Mouse (Mus musculus) hindbrain, embryonic 13.5 days (tissue): ENCODE measurements around the gene Tmem121b. TPM values are rescaled to one million over a fixed set of nuclear protein-coding genes. Genes with fewer than 3 reads are reported as not detected.

ENCODE experiments used
- ATAC-seq: fragments of 200-750 bp; cut with Nextera tagmentation; 2 replicates; pipeline ENCODE4 v1.8.0; 2017; ENCODE audit warnings: moderate TSS enrichment; ENCODE audit not compliant: low FRiP score
- H3K27ac ChIP-seq: fragments of 300-500 bp; sonication (generic); 2 replicates; pipeline ENCODE4 v1.5.1; 2015; ENCODE audit warnings: inconsistent platforms, mild to moderate bottlenecking, moderate library complexity
- H3K27me3 ChIP-seq: fragments of 300-500 bp; sonication (generic); 2 replicates; pipeline ENCODE4 v1.6.1; 2015; ENCODE audit warnings: mild to moderate bottlenecking, inconsistent platforms
- H3K36me3 ChIP-seq: fragments of 300-500 bp; sonication (generic); 2 replicates; pipeline ENCODE4 v1.6.1; 2015; ENCODE audit warnings: mild to moderate bottlenecking, inconsistent platforms
- H3K4me1 ChIP-seq: fragments of 300-500 bp; sonication (generic); replicated peaks from 2 replicates; pipeline ENCODE4 v1.6.1; 2015; ENCODE audit warnings: inconsistent platforms
- H3K4me2 ChIP-seq: fragments of 300-500 bp; sonication (generic); 2 replicates; pipeline ENCODE4 v1.6.1; 2015; ENCODE audit warnings: inconsistent platforms, mild to moderate bottlenecking, moderate library complexity
- H3K4me3 ChIP-seq: fragments of 300-500 bp; sonication (generic); 2 replicates; pipeline ENCODE4 v1.5.1; 2015; ENCODE audit warnings: mild to moderate bottlenecking, inconsistent platforms
- H3K9ac ChIP-seq: fragments of 300-500 bp; sonication (generic); 2 replicates; pipeline ENCODE4 v1.6.1; 2015; ENCODE audit warnings: mild to moderate bottlenecking, inconsistent platforms
- H3K9me3 ChIP-seq: fragments of 300-500 bp; sonication (generic); 2 replicates; pipeline ENCODE4 v1.6.1; 2016; ENCODE audit warnings: inconsistent platforms
- WGBS: fragments of 180-500 bp; shearing (Covaris S2); methylation state at CpG from one replicate; pipeline ENCODE4 v1.1.7; 2015; 5-methylcytosine and 5-hydroxymethylcytosine counted together
- polyA plus RNA-seq: library from polyadenylated mRNA; unstranded; fragments of >200 nt; fragmentation: Nextera tagmentation; extraction: Ambion mirVana; gene quantifications from 2 replicates; pipeline ENCODE4 v1.2.1, GENCODE M21; 2015

Gene Tmem121b
- polyA plus RNA-seq, 1 experiment from 2014 or later = 3.9 TPM

DNA sequence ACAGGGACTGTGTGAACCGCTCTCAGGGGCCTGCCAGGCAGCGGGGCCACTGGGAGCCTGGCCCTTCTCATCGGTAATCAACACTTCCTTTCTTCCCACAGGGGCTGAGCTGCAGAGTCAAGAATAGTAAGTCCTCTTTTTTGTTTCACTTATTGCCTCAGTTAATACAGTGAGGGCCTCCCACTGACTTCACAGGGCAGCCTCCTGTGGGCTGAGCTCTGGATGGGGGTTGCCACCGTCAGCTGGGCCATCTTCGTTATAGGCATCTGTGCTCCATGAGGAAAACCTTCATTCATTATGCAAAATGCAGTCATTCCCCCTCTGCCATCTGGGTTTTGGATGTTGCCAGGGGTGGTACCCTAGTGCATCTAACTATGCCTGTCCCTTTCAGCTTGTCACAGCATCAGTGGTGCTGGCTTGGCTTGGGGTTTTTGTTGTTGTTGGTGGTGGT is 21.6 kb downstream of the Tmem121b start:
- Histone ChIP-seq H3K9ac (peak overlapping the region; percentile 35; the same call in 1 of the 2 replicates), H3K4me2 (peak overlapping the region; percentile 29; the same call in 1 of the 2 replicates), H3K4me1 (peaks cover 44% of the 10 kb centered on the region), H3K36me3 (peaks cover under 1% of the 10 kb centered on the region; the same call in 1 of the 2 replicates), H3K27ac (peak overlapping the region; percentile 89), H3K27me3 (no peaks in the 10 kb centered on the region), H3K9me3 (no peaks in the 10 kb centered on the region), H3K4me3 (no peak overlapping the region)
- ATAC-seq = peak; percentile 81
- WGBS = 2% methylated on average over 5 of the region's 5 CpGs

DNA sequence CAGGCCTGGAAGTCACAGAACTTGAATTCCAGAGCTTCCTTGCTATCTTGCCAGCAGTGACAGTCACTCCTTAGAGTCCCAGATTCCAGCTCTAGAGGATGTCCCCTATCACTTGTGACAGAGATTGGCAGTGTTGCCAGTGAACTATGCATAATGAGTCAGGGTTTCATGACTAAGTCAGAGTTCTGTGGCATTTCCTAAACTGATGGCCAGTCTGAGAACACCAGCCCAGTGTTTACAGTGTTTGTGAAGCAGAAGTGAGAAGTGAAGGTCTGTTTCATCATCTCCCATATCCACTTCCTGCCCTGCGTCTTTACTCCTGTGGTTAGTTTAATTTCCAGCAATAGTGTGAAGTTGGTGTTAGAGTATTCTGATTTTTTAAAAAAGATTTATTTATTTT is 22.9 kb downstream of the Tmem121b start:
- no peak for ATAC-seq
- H3K4me2 ChIP-seq = no peak overlapping the region
- WGBS = 94% methylated on average over 1 of the region's 1 CpGs
- H3K4me3 ChIP-seq = no peak overlapping the region
- H3K9me3 ChIP-seq = no peaks in the 10 kb centered on the region
- H3K27ac ChIP-seq = peak overlapping the region; percentile 62
- no peak overlapping the region for H3K9ac ChIP-seq
- H3K36me3 ChIP-seq = no peaks in the 10 kb centered on the region
- H3K4me1 ChIP-seq = peaks cover 44% of the 10 kb centered on the region
- no peaks in the 10 kb centered on the region for H3K27me3 ChIP-seq

DNA sequence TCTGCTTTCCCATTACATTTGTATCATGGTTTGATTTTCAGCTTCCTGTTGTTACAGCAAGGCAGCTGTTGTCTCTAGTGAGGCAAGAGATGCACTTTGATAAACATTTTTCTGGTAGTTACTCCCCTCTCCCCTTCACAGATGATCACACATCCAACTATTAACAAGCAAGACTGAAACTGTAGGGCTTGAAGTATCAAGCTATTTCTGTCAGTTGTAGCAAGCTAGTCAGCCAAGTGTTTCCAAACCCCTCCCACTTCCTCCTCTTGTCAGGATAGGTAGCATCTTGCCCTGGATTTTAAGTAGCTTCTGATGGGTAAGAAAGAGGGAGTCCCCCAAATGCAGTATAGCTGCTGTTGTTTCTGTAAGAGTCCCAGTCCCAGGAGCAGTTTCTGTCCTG is 23.8 kb downstream of the Tmem121b start:
- no peak overlapping the region for H3K4me2 ChIP-seq
- H3K36me3 ChIP-seq = no peaks in the 10 kb centered on the region
- H3K4me1 ChIP-seq = peaks cover 44% of the 10 kb centered on the region
- peaks cover 9% of the 10 kb centered on the region for H3K27me3 ChIP-seq
- no peak overlapping the region for H3K27ac ChIP-seq
- no peak overlapping the region for H3K4me3 ChIP-seq
- H3K9ac ChIP-seq = no peak overlapping the region
- no peaks in the 10 kb centered on the region for H3K9me3 ChIP-seq
- ATAC-seq = no peak

- Histone ChIP-seq H3K27ac (no peak overlapping the region), H3K4me2 (no peak overlapping the region), H3K27me3 (peaks cover 14% of the 10 kb centered on the region), H3K36me3 (no peaks in the 10 kb centered on the region), H3K4me1 (peaks cover 46% of the 10 kb centered on the region), H3K4me3 (no peak overlapping the region), H3K9me3 (no peaks in the 10 kb centered on the region), H3K9ac (no peak overlapping the region)
- no peak for ATAC-seq
- 73% methylated on average over 3 of the region's 3 CpGs for WGBS
Observed at GRCm38 (mm10) chr6:120469268-120469667, 24.3 kb downstream of the Tmem121b start.

- WGBS = 94% methylated on average over 4 of the region's 4 CpGs
- H3K27me3 ChIP-seq = peaks cover 24% of the 10 kb centered on the region
- H3K4me2 ChIP-seq = no peak overlapping the region
- no peak overlapping the region for H3K27ac ChIP-seq
- H3K4me1 ChIP-seq = peaks cover 45% of the 10 kb centered on the region
- ATAC-seq = no peak
- no peak overlapping the region for H3K9ac ChIP-seq
- no peak overlapping the region for H3K4me3 ChIP-seq
- no peaks in the 10 kb centered on the region for H3K9me3 ChIP-seq
- H3K36me3 ChIP-seq = no peaks in the 10 kb centered on the region
Observed at GRCm38 (mm10) chr6:120468259-120468658, 25.3 kb downstream of the Tmem121b start.

DNA sequence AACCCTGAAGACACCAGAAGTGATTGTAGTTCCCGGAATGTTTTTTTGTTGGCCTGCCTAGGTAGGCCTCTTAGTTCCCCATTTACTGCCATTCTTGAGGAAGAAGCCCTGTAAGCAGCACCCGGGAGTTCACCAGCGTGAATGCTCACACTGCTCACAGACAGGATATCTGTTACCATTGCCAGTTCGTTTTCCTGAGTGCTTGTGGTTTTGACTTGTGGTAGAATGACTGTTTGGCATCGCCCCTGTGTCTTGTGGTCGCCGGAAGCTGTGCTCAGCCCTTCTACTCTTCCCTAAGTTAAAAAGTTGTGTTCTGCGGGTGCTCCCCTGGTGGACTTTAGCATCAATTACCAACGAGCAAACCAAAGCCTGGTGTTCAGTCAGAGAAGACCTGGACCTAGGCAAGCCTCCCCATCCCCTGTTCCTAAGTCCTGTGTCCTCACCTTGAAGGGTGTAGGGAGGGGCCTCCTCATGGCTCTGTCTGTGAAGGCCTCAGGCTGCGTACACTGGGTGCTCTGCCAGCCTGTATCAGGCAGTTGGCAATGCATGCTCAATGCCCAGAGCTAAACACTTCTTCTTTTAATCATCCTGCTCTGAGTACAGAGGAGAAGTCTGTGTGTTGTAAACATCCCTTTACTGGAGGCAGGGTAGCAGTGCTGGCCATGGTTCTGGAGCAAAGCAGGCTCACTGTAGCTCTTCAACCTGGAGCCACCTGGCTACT is 26.8 kb downstream of the Tmem121b start:
- peaks cover 35% of the 10 kb centered on the region for H3K4me1 ChIP-seq
- no peaks in the 10 kb centered on the region for H3K9me3 ChIP-seq
- WGBS = 81% methylated on average over 10 of the region's 10 CpGs
- peaks cover 39% of the 10 kb centered on the region for H3K27me3 ChIP-seq
- H3K27ac ChIP-seq = no peak overlapping the region
- no peak overlapping the region for H3K9ac ChIP-seq
- H3K4me2 ChIP-seq = no peak overlapping the region
- no peaks in the 10 kb centered on the region for H3K36me3 ChIP-seq
- H3K4me3 ChIP-seq = no peak overlapping the region
- no peak for ATAC-seq

GRCm38 (mm10) chr6:120465393-120465792 is 28.2 kb downstream of the Tmem121b start:
- Histone ChIP-seq H3K4me3 (no peak overlapping the region), H3K36me3 (no peaks in the 10 kb centered on the region), H3K4me1 (peaks cover 28% of the 10 kb centered on the region), H3K27me3 (peaks cover 47% of the 10 kb centered on the region), H3K4me2 (no peak overlapping the region), H3K9ac (no peak overlapping the region), H3K9me3 (no peaks in the 10 kb centered on the region), H3K27ac (no peak overlapping the region)
- WGBS = 43% methylated on average over 4 of the region's 4 CpGs
- ATAC-seq = no peak

DNA sequence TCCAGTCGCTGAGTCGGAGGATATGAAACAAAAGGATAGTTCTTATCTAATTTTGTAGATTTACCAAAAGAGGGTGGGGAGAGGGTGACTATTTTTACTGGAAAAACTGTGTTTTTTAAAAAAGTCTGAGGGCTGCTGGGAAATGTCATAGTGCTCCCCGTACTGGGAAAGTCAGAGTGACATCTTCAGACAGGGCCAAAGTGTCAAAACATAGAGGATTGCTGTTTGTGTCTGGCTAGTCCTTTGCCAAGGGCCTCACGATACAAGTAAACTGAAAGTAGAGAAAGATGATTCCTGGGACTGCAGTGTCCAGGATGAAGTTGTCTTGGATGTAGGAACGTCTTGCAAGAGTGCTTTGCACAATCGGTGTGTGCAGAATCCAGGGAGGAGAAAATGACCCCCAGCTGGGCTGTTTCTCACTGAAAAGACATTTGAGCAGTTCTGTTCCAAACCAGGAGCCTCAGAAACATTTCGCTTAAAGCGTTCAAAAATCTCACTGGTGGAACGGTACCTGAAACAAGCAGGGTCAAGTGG is 29.1 kb downstream of the Tmem121b start:
- no peak for ATAC-seq
- no peaks in the 10 kb centered on the region for H3K9me3 ChIP-seq
- no peak overlapping the region for H3K9ac ChIP-seq
- H3K4me2 ChIP-seq = peak overlapping the region; percentile 67
- H3K27ac ChIP-seq = no peak overlapping the region
- peaks cover 19% of the 10 kb centered on the region for H3K4me1 ChIP-seq
- peaks cover 47% of the 10 kb centered on the region for H3K27me3 ChIP-seq
- H3K36me3 ChIP-seq = no peaks in the 10 kb centered on the region
- WGBS = 47% methylated on average over 9 of the region's 9 CpGs
- H3K4me3 ChIP-seq = peak overlapping the region; percentile 55

- Histone ChIP-seq H3K27me3 (peaks cover 47% of the 10 kb centered on the region), H3K4me2 (peak overlapping the region; percentile 67), H3K9me3 (no peaks in the 10 kb centered on the region), H3K9ac (peak overlapping the region; percentile 74), H3K27ac (no peak overlapping the region), H3K4me3 (peak overlapping the region; percentile 55), H3K36me3 (no peaks in the 10 kb centered on the region), H3K4me1 (peaks cover 19% of the 10 kb centered on the region)
- WGBS = 4% methylated on average over 11 of the region's 11 CpGs
- 0 out of 2 replicates have a peak, but pooled peaks have one; percentile 55 for ATAC-seq
Observed at GRCm38 (mm10) chr6:120463884-120464283, 29.7 kb downstream of the Tmem121b start.

- no peaks in the 10 kb centered on the region for H3K9me3 ChIP-seq
- H3K4me1 ChIP-seq = peaks cover 19% of the 10 kb centered on the region
- peaks cover 47% of the 10 kb centered on the region for H3K27me3 ChIP-seq
- no peaks in the 10 kb centered on the region for H3K36me3 ChIP-seq
- H3K4me3 ChIP-seq = peak within 1 kb of the TSS; percentile 55
- WGBS = 1% methylated on average over 75 of the region's 90 CpGs
- ATAC-seq = peak; percentile 72
- peak within 1 kb of the TSS; percentile 67 for H3K4me2 ChIP-seq
- H3K9ac ChIP-seq = peak within 1 kb of the TSS; percentile 74
- 0 out of 2 replicates have a peak within 1 kb of the TSS, but pooled peaks have one; percentile 40 for H3K27ac ChIP-seq
Observed at GRCm38 (mm10) chr6:120463086-120463871, 30.3 kb downstream of the Tmem121b start, which contains the start of gene Il17ra. TSS of gene Il17ra (plus strand) at chr6:120463247.

- WGBS = 55% methylated on average over 6 of the region's 6 CpGs
- Histone ChIP-seq H3K4me1 (peaks cover 19% of the 10 kb centered on the region), H3K27ac (no peak overlapping the region), H3K4me2 (no peak overlapping the region), H3K27me3 (peaks cover 47% of the 10 kb centered on the region), H3K36me3 (no peaks in the 10 kb centered on the region), H3K9me3 (no peaks in the 10 kb centered on the region), H3K4me3 (no peak overlapping the region), H3K9ac (no peak overlapping the region)
- ATAC-seq = no peak
Observed at GRCm38 (mm10) chr6:120462251-120462650, 31.4 kb downstream of the Tmem121b start.

GRCm38 (mm10) chr6:120461217-120461616 is 32.4 kb downstream of the Tmem121b start:
- Histone ChIP-seq H3K36me3 (no peaks in the 10 kb centered on the region), H3K9me3 (no peaks in the 10 kb centered on the region), H3K4me3 (no peak overlapping the region), H3K4me2 (no peak overlapping the region), H3K27me3 (peaks cover 47% of the 10 kb centered on the region), H3K4me1 (peaks cover 19% of the 10 kb centered on the region), H3K9ac (no peak overlapping the region), H3K27ac (no peak overlapping the region)
- no peak for ATAC-seq
- WGBS = 69% methylated on average over 15 of the region's 15 CpGs
